Mouse (Mus musculus): ENCODE measurements at regions not wholly inside any gene's neighbourhood (a gene's known extent, or its start where the extent isn't known, plus 50 kb on each side); places are given as distances from the start of the nearest gene placed in this dataset.

GRCm38 (mm10) chr3:120217710-120218109 lies 433.4 kb upstream of the Ptbp2 start:
- DNase-seq (ENCODE audit: low read depth, low spot score), result no peak

- no peak for DNase-seq (ENCODE audit: low read depth, low spot score)
Observed at GRCm38 (mm10) chr3:120214616-120215250, 430.5 kb upstream of the Ptbp2 start.

- DNase-seq (ENCODE audit: low read depth, low spot score), result no peak
Observed at GRCm38 (mm10) chr3:120199403-120199802, 415.1 kb upstream of the Ptbp2 start.

- no peak for DNase-seq (ENCODE audit: low read depth, low spot score)
Observed at GRCm38 (mm10) chr3:120194501-120194900, 410.2 kb upstream of the Ptbp2 start.

GRCm38 (mm10) chr3:120192439-120193326 lies 408.4 kb upstream of the Ptbp2 start:
- DNase-seq (ENCODE audit: low read depth, low spot score), result peak; percentile 65

GRCm38 (mm10) chr3:120189606-120190005 lies 405.3 kb upstream of the Ptbp2 start:
- no peak for DNase-seq (ENCODE audit: low read depth, low spot score)

GRCm38 (mm10) chr3:120180931-120181610 lies 396.8 kb upstream of the Ptbp2 start:
- DNase-seq (ENCODE audit: low read depth, low spot score), result no peak

GRCm38 (mm10) chr3:120175632-120176031 lies 391.4 kb upstream of the Ptbp2 start:
- no peak for DNase-seq (ENCODE audit: low read depth, low spot score)
